Mouse (Mus musculus) MEL (cell line): ENCODE data around the gene Zbtb3. TPM values are rescaled to one million over a fixed set of nuclear protein-coding genes. Genes with fewer than 3 reads are reported as not detected.
A peak's percentile ranks its signal among the peaks of the same experiment; 100 is the strongest.

Experiments used
- DNase-seq: peaks from one replicate; pipeline ENCODE4 v3.0.0; 2011; ENCODE audit warnings: low read depth, low spot score
- H3K27ac ChIP-seq: 2 replicates; pipeline ENCODE4 v1.5.1; 2012; ENCODE audit warnings: low read depth, mild to moderate bottlenecking, control low read depth, low read length, moderate library complexity; ENCODE audit not compliant: control insufficient read depth
- H3K27me3 ChIP-seq, 2 experiments: fragments of 150-350 bp in 1 of 2; sonication (generic) in 1 of 2; 2 replicates each; pipeline ENCODE4 v1.6.1; 2012; ENCODE audit warnings: low read length in 2 of 2, mild to moderate bottlenecking in 2 of 2, improper control_type of control experiment in 1 of 2, moderate library complexity in 1 of 2; ENCODE audit not compliant: insufficient read depth in 2 of 2, control insufficient read depth in 1 of 2
- H3K36me3 ChIP-seq, 2 experiments: 2 replicates each; pipeline ENCODE4 v1.6.1; 2012 to 2014; ENCODE audit warnings: low read length in 2 of 2, improper control_type of control experiment in 1 of 2, inconsistent platforms in 1 of 2, mild to moderate bottlenecking in 1 of 2; ENCODE audit not compliant: insufficient read depth in 2 of 2, control insufficient read depth in 1 of 2
- H3K4me1 ChIP-seq, 2 experiments: fragments of 150-350 bp in 1 of 2; sonication (generic) in 1 of 2; 2 replicates each; pipeline ENCODE4 v1.6.1; 2012; ENCODE audit warnings: low read length in 2 of 2, improper control_type of control experiment in 1 of 2, mild to moderate bottlenecking in 1 of 2; ENCODE audit not compliant: insufficient read depth in 2 of 2, control insufficient read depth in 1 of 2
- H3K4me3 ChIP-seq, 2 experiments: fragments of 150-350 bp in 1 of 2; sonication (generic) in 1 of 2; 2 replicates each; pipeline ENCODE4 v1.5.1; 2012; ENCODE audit warnings: low read depth in 2 of 2, low read length in 2 of 2, mild to moderate bottlenecking in 2 of 2, moderate library complexity in 2 of 2, control low read depth in 1 of 2, improper control_type of control experiment in 1 of 2; ENCODE audit not compliant: control insufficient read depth in 1 of 2, insufficient read depth in 1 of 2
- H3K79me2 ChIP-seq: 2 replicates; pipeline ENCODE4 v1.6.1; 2012; ENCODE audit warnings: mild to moderate bottlenecking, low read length, moderate library complexity; ENCODE audit not compliant: control insufficient read depth, poor library complexity, insufficient read depth
- H3K9ac ChIP-seq: 2 replicates; pipeline ENCODE4 v1.6.1; 2012; ENCODE audit warnings: low read depth, mild to moderate bottlenecking, control low read depth, low read length, moderate library complexity; ENCODE audit not compliant: control insufficient read depth, poor library complexity, severe bottlenecking
- H3K9me3 ChIP-seq: fragments of 150-350 bp; sonication (generic); replicated peaks from 2 replicates; pipeline ENCODE4 v1.6.1; 2012; ENCODE audit warnings: mild to moderate bottlenecking, low read length, improper control_type of control experiment, moderate library complexity; ENCODE audit not compliant: insufficient read depth
- CHD1 ChIP-seq: IDR thresholded peaks from 2 replicates; pipeline ENCODE4 v1.6.1; 2012; ENCODE audit warnings: low read depth, mild to moderate bottlenecking, inconsistent platforms, low read length, improper control_type of control experiment
- CHD2 ChIP-seq: IDR thresholded peaks from 2 replicates; pipeline ENCODE4 v1.6.1; 2011; ENCODE audit warnings: low read length, improper control_type of control experiment
- CTCF ChIP-seq, 3 experiments: IDR thresholded peaks in 2 of 3; conservative IDR thresholded peaks in 1 of 3; 2 replicates each; pipeline ENCODE4 v1.5.1; 2011 to 2012; ENCODE audit warnings: low read length in 3 of 3, low read depth in 2 of 3, mild to moderate bottlenecking in 2 of 3, improper control_type of control experiment in 1 of 3, inconsistent platforms in 1 of 3, mixed read lengths in 1 of 3, moderate library complexity in 1 of 3; ENCODE audit not compliant: control insufficient read depth in 1 of 3, insufficient read depth in 1 of 3, poor library complexity in 1 of 3, severe bottlenecking in 1 of 3
- E2F4 ChIP-seq: IDR thresholded peaks from 2 replicates; pipeline ENCODE4 v1.6.1; 2011; ENCODE audit warnings: low read depth, low read length, improper control_type of control experiment, borderline replicate concordance
- EP300 ChIP-seq, 2 experiments: IDR thresholded peaks; 2 replicates each; pipeline ENCODE4 v1.6.1; 2011; ENCODE audit warnings: improper control_type of control experiment in 2 of 2, low read length in 2 of 2, low read depth in 1 of 2, mild to moderate bottlenecking in 1 of 2
- GABPA ChIP-seq: IDR thresholded peaks from 2 replicates; pipeline ENCODE4 v1.6.1; 2012; ENCODE audit warnings: low read depth, mild to moderate bottlenecking, inconsistent platforms, low read length, improper control_type of control experiment, moderate library complexity
- GATA1 ChIP-seq: IDR thresholded peaks from 2 replicates; pipeline ENCODE4 v1.6.1; 2011; ENCODE audit warnings: low read depth, low read length, improper control_type of control experiment
- HCFC1 ChIP-seq: IDR thresholded peaks from 2 replicates; pipeline ENCODE4 v1.6.1; 2012; ENCODE audit warnings: low read depth, mild to moderate bottlenecking, inconsistent platforms, low read length, improper control_type of control experiment, moderate library complexity
- MAFK ChIP-seq: IDR thresholded peaks from 2 replicates; pipeline ENCODE4 v1.6.1; 2011; ENCODE audit warnings: low read depth, mild to moderate bottlenecking, low read length, improper control_type of control experiment, borderline replicate concordance
- MAX ChIP-seq: IDR thresholded peaks from 2 replicates; pipeline ENCODE4 v1.6.1; 2011; ENCODE audit warnings: low read length, improper control_type of control experiment
- MEF2A ChIP-seq: IDR thresholded peaks from 2 replicates; pipeline ENCODE4 v1.6.1; 2014; ENCODE audit warnings: low read depth, mild to moderate bottlenecking, inconsistent platforms, low read length, improper control_type of control experiment; ENCODE audit not compliant: poor library complexity, insufficient replicate concordance, severe bottlenecking; ENCODE audit errors: extremely low read depth
- NELFE ChIP-seq: IDR thresholded peaks from 2 replicates; pipeline ENCODE4 v1.6.1; 2011; ENCODE audit warnings: low read depth, low read length, improper control_type of control experiment
- POLR2AphosphoS2 ChIP-seq: IDR thresholded peaks from 2 replicates; pipeline ENCODE4 v1.6.1; 2011; ENCODE audit warnings: low read length, improper control_type of control experiment
- POLR2AphosphoS5 ChIP-seq: IDR thresholded peaks from 2 replicates; pipeline ENCODE4 v1.6.1; 2012; ENCODE audit warnings: low read depth, borderline replicate concordance, mild to moderate bottlenecking, inconsistent platforms, low read length, moderate library complexity, mixed read lengths
- RAD21 ChIP-seq: IDR thresholded peaks from 2 replicates; pipeline ENCODE4 v1.6.1; 2011; ENCODE audit warnings: mild to moderate bottlenecking, low read depth, low read length, improper control_type of control experiment
- RCOR1 ChIP-seq: IDR thresholded peaks from 2 replicates; pipeline ENCODE4 v1.6.1; 2012; ENCODE audit warnings: low read depth, mild to moderate bottlenecking, inconsistent platforms, low read length, improper control_type of control experiment
- SMC3 ChIP-seq: IDR thresholded peaks from 2 replicates; pipeline ENCODE4 v1.6.1; 2011; ENCODE audit warnings: low read depth, low read length, improper control_type of control experiment
- TAL1 ChIP-seq: IDR thresholded peaks from 2 replicates; pipeline ENCODE4 v1.6.1; 2012; ENCODE audit warnings: mild to moderate bottlenecking, inconsistent platforms, low read length, moderate library complexity, mixed read lengths
- TBP ChIP-seq: IDR thresholded peaks from 2 replicates; pipeline ENCODE4 v1.8.0; 2011; ENCODE audit warnings: low read depth, low read length, improper control_type of control experiment
- TCF12 ChIP-seq: IDR thresholded peaks from 2 replicates; pipeline ENCODE4 v1.6.1; 2014; ENCODE audit warnings: low read depth, mild to moderate bottlenecking, inconsistent platforms, low read length, improper control_type of control experiment, moderate library complexity
- UBTF ChIP-seq: IDR thresholded peaks from 2 replicates; pipeline ENCODE4 v1.6.1; 2012; ENCODE audit warnings: low read depth, mild to moderate bottlenecking, inconsistent platforms, low read length, improper control_type of control experiment, moderate library complexity, borderline replicate concordance; ENCODE audit not compliant: insufficient read depth
- USF2 ChIP-seq, 2 experiments: IDR thresholded peaks; 2 replicates each; pipeline ENCODE4 v1.6.1; 2011 to 2012; ENCODE audit warnings: improper control_type of control experiment in 2 of 2, low read length in 2 of 2, borderline replicate concordance in 1 of 2, inconsistent platforms in 1 of 2, low read depth in 1 of 2, mild to moderate bottlenecking in 1 of 2; ENCODE audit not compliant: insufficient read depth in 1 of 2
- ZC3H11A ChIP-seq: IDR thresholded peaks from 2 replicates; pipeline ENCODE4 v1.6.1; 2012; ENCODE audit warnings: low read depth, mild to moderate bottlenecking, inconsistent platforms, low read length, improper control_type of control experiment
- ZKSCAN1 ChIP-seq: IDR thresholded peaks from 2 replicates; pipeline ENCODE4 v1.6.1; 2012; ENCODE audit warnings: low read depth, mild to moderate bottlenecking, inconsistent platforms, low read length, improper control_type of control experiment, moderate library complexity
- polyA plus RNA-seq, 2 experiments: library from polyadenylated mRNA; stranded (reverse) in 1 of 2; unstranded in 1 of 2; fragments of >175 nt in 1 of 2; fragments of >200 nt in 1 of 2; gene quantifications; 2 replicates each; pipeline versions ENCODE4 v1.2.1 to v1.2.4; 2012; ENCODE audit warnings: low replicate concordance in 2 of 2, low read depth in 1 of 2; ENCODE audit not compliant: insufficient read length in 2 of 2, insufficient read depth in 1 of 2, missing spikeins in 1 of 2
- total RNA-seq: library from RNA; depleted of rRNA; stranded (reverse); fragments of 300-350 nt; gene quantifications from 2 replicates; pipeline ENCODE4 v1.2.3, GENCODE M21; 2012

The Zbtb3 gene
- total and polyA plus RNA-seq, 3 experiments: 2.4 to 2.9 TPM; not detected in 1

DNA sequence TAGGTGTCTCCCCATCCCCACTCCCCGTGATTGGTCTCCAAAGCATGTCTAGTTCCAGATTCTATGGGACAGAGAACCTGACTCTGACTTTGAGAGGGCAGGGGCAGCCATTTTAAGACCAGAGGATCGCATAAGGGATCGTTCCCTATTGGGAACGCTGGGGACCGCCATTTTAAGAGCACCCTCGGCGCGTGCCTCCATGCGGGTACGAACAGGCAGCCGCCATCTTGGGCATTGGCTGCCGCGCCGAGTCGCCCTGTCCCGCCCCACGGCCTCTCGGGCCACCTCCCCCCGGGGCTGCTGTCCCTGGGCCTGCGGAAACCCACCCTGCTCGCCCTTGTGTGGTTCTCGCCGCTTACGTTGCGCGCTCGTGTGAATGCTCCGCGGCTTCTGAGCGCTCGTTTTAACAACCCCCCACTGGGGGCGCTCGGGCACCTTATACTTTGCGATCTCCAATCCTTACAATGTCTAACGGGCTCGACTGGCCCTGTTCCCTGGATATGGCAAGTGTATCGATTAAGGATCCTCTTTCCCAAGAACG is 35.0 kb downstream of the Zbtb3 start, which contains the start of gene Bscl2 (continued):
- no peak for TF ChIP-seq UBTF
- no peak for TF ChIP-seq MAFK

DNA sequence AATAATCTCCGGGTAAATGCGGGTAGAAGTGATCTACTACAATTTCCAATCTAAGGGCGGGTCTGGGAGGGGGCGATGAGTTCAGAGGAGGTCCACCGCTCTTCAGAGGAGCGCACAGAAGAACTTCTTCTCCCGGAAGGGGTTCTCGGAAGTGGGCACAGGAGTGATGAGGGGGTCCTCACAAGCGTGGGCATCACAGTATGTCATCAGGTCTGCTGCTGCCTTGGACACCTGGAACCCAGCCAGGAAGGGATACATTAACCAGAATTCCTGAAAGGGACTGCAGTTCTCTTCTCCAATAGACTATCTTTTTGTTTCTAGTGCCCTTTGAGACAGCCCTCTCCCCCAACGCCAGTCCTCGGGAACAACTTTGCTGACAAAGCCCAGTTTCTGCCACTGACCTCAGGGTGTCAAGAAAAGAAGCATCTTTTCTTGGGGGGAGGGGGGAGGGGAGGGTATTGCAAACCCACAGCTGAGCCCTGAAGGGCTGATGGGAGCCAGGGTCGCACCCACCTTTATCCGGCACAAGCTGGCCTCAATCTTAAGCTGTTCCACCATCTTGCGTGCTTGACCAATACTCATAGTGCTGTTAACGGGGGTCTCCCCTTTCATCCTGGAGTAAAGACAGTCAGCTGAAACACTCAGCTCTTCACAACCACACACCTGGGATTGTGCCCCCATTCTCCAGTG is 35.8 kb downstream of the Zbtb3 start:
- peaks cover 6 to 14% of the 10 kb centered on the region in 2 experiments for H3K36me3 ChIP-seq

DNA sequence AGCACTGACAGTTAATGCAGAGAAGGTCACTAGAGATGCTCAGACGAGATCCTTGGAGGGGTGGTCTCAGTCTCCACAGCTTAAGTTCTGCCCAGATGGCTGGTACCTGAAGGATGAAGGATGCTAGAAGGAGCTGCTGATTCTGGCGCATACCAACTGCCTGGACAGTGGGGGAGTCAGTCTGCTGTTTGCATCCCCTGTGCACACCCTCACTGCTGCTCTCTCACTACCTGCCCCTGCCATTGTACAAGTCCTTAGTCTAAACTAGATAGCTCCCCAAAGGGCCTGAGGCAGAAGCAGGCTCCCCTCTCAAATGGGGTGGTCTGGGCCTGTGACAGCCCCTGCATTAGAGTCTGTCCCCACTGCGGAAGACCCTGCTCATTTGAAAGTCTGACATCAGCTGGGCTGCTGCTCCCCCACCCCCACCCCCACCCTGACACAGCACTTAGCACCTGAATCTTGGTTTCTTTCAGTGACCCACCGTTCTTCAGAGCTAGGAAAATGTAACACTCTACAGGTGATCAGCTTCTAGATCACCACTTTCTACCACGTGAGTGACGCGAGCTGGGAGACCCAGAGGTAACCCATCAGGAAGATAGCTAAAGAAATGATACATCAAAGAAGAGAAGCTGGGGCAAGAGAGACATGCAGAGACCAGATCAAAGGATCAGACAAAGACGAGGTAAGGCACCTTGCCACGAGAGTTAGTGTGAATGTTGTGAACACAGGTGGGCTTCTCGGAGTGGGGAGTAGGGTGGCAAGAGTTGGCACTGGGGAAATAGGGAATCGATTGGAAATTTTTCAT is 37.0 kb downstream of the Zbtb3 start, which contains the start of gene Gng3:
TSS of gene Gng3 (minus strand) at position 92 of the 805 bp plus-strand sequence.
- no peaks in the 10 kb centered on the region; the same call in 1 of the 2 replicates for H3K79me2 ChIP-seq
- peak within 1 kb of the TSS; percentile 77 to 96 for H3K4me3 ChIP-seq
- H3K9me3 ChIP-seq: no peaks in the 10 kb centered on the region
- no peak for DNase-seq
- H3K27me3 ChIP-seq: no peaks in the 10 kb centered on the region
- no peak within 1 kb of the TSS; the same call in 1 of the 2 replicates for H3K27ac ChIP-seq
- peaks cover 2 to 14% of the 10 kb centered on the region in 2 experiments for H3K36me3 ChIP-seq
- TF ChIP-seq EP300 (IDR thresholded peaks at IDR 0.05; ENCODE audit: low read depth in 1 of 2, low read length in 2 of 2) (no peak), TBP (no peak), USF2 (IDR thresholded peaks at IDR 0.05; ENCODE audit: borderline replicate concordance in 1 of 2, insufficient read depth in 1 of 2, low read depth in 1 of 2, low read length in 2 of 2) (no peak), E2F4 (no peak), POLR2AphosphoS5 (no peak), NELFE (no peak), CTCF (IDR thresholded peaks at IDR 0.05 in 2 of 3, conservative IDR thresholded peaks at IDR 0.05 in 1 of 3; ENCODE audit: control insufficient read depth in 1 of 3, insufficient read depth in 1 of 3, low read depth in 2 of 3, low read length in 3 of 3, poor library complexity in 1 of 3, severe bottlenecking in 1 of 3) (no peak), ZC3H11A (no peak), ZKSCAN1 (no peak), CHD2 (no peak), TCF12 (no peak), MEF2A (no peak), RCOR1 (no peak), POLR2AphosphoS2 (no peak), HCFC1 (no peak), SMC3 (no peak)
- H3K4me1 ChIP-seq: peaks cover 3 to 17% of the 10 kb centered on the region in 2 experiments
- peak within 1 kb of the TSS; percentile 91 for H3K9ac ChIP-seq

More for the DNA sequence above, 35.8 kb downstream of the Zbtb3 start:
- TF ChIP-seq RAD21: no peak
- TF ChIP-seq GATA1: no peak
- no peak for TF ChIP-seq HCFC1
- no peak for TF ChIP-seq GABPA
- TF ChIP-seq MAX: no peak
- no peak for TF ChIP-seq CHD1
- no peak for TF ChIP-seq MAFK
- TF ChIP-seq TAL1: no peak
- H3K4me1 ChIP-seq: peaks cover 3 to 17% of the 10 kb centered on the region in 2 experiments
- no peaks in the 10 kb centered on the region for H3K27me3 ChIP-seq
- H3K27ac ChIP-seq: peak overlapping the region; percentile 92; the same call in 1 of the 2 replicates
- no peak for DNase-seq
- peak overlapping the region; percentile 91 for H3K9ac ChIP-seq
- H3K9me3 ChIP-seq: no peaks in the 10 kb centered on the region
- no peaks in the 10 kb centered on the region; the same call in 1 of the 2 replicates for H3K79me2 ChIP-seq
- H3K4me3 ChIP-seq: peak overlapping the region; percentile 56 to 64
